Comparison of ENCODE assay signal across 9 mouse cellular contexts in the genomic region with DNA sequence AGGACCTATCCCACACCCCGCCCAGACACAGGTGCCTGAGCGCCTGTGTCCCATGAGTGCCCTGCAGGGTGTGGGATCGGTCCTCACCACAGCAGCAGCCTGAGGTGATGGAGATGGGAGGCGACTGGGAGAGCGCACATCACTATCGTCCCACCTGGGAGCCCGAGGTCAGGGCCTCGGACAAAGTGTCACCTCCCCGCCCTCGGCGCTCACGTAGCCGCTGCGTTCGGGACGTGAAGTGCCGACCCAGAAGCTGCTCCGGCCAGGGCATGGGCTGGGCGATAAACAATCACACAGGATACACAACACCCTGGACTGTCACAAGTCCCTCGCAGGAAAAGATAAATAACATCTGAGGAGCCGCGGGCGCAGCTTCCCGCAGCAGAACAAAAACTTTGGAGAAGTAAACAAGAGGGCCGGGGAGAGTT. TPM values are rescaled to one million over a fixed set of nuclear protein-coding genes. Genes with fewer than 3 reads are reported as not detected.
A peak's percentile ranks its signal among the peaks of the same experiment; 100 is the strongest.
DNase-seq lines count a peak whose midpoint lies in the region; ATAC-seq and TF ChIP-seq lines count a peak whose summit lies in the region.
"Had no signal": no experiment of that assay in that cellular context is flagged by ENCODE, and none has a peak within 500 bp of the region (broad histone marks: within the 10 kb centered on the region; RNA-seq: fewer than 3 reads in every experiment).

No protein-coding gene starts in this region.

- H3K36me3 ChIP-seq in ES-E14 (ENCODE audit: control insufficient read depth, insufficient read depth, low read length, poor library complexity, severe bottlenecking) = no peaks in the 10 kb centered on the region
- no peaks in the 10 kb centered on the region for H3K36me3 ChIP-seq in embryonic facial prominence, embryonic 14.5 days (ENCODE audit: control insufficient read depth, insufficient read depth, low read length)
- H3K36me3 ChIP-seq in hindbrain, postnatal 0 days (ENCODE audit: insufficient read depth, low read length) = no peaks in the 10 kb centered on the region
- H3K36me3 ChIP-seq in liver, embryonic 14.5 days (replicated peaks; ENCODE audit: control insufficient read depth, insufficient read depth, low read depth) = no peaks in the 10 kb centered on the region
- H3K36me3 ChIP-seq in neural tube, embryonic 14.5 days (ENCODE audit: control insufficient read depth, insufficient read depth, low read length) = no peaks in the 10 kb centered on the region

- H3K27me3 ChIP-seq in embryonic facial prominence, embryonic 14.5 days (replicated peaks; ENCODE audit: control insufficient read depth, insufficient read depth, low read length) = peaks cover 58% of the 10 kb centered on the region
- peaks cover 17% of the 10 kb centered on the region; the same call in 1 of the 2 replicates for H3K27me3 ChIP-seq in hindbrain, postnatal 0 days (ENCODE audit: insufficient read depth, low read length)
- H3K27me3 ChIP-seq in liver, embryonic 14.5 days (ENCODE audit: control insufficient read depth, insufficient read depth, low read length) = peaks cover 24% of the 10 kb centered on the region
- peaks cover 22% of the 10 kb centered on the region for H3K27me3 ChIP-seq in neural tube, embryonic 14.5 days (ENCODE audit: control insufficient read depth, insufficient read depth, low read length)
- H3K27me3 ChIP-seq: Patski had no signal

- no peak for DNase-seq in ES-E14 (ENCODE audit: low read depth, low spot score)
- DNase-seq in embryonic facial prominence, embryonic 14.5 days (ENCODE audit: low spot score) = no peak
- no peak for DNase-seq in hindbrain, postnatal 0 days (ENCODE audit: low spot score)
- no peak for DNase-seq in liver, embryonic 14.5 days (ENCODE audit: low read depth in 3 of 3, low spot score in 3 of 3)
- no peak for DNase-seq in spleen, postnatal 36 days (ENCODE audit: low spot score in 2 of 2)
- DNase-seq in gastrocnemius, postnatal 14 days = no peak

- 0 out of 2 replicates have a peak overlapping the region, but pooled peaks have one; percentile 9 for H3K9ac ChIP-seq in ES-E14 (ENCODE audit: insufficient read depth, low read depth, low read length, poor library complexity, severe bottlenecking)
- H3K9ac ChIP-seq in embryonic facial prominence, embryonic 14.5 days (ENCODE audit: low read depth, low read length) = no peak overlapping the region
- no peak overlapping the region for H3K9ac ChIP-seq in hindbrain, postnatal 0 days (replicated peaks; ENCODE audit: low read length)
- H3K9ac ChIP-seq in liver, embryonic 14.5 days (replicated peaks) = no peak overlapping the region
- no peak overlapping the region for H3K9ac ChIP-seq in neural tube, embryonic 14.5 days (replicated peaks; ENCODE audit: low read depth, low read length)

- peaks cover 4 to 5% of the 10 kb centered on the region in 2 experiments; a peak in 3 of 4 replicates for H3K4me1 ChIP-seq in ES-E14 (ENCODE audit: control insufficient read depth in 2 of 2, insufficient read depth in 2 of 2, low read length in 2 of 2, poor library complexity in 1 of 2)
- peaks cover 9% of the 10 kb centered on the region; the same call in 1 of the 2 replicates for H3K4me1 ChIP-seq in embryonic facial prominence, embryonic 14.5 days (ENCODE audit: control insufficient read depth, insufficient read depth, low read length)
- H3K4me1 ChIP-seq in hindbrain, postnatal 0 days (ENCODE audit: insufficient read depth, low read length) = peaks cover 3% of the 10 kb centered on the region; the same call in 1 of the 2 replicates
- H3K4me1 ChIP-seq in liver, embryonic 14.5 days (replicated peaks; ENCODE audit: control insufficient read depth in 2 of 2, insufficient read depth in 2 of 2, low read length in 1 of 2) = peaks cover 0 to 3% of the 10 kb centered on the region in 2 experiments; a peak in 1 of 4 replicates
- H3K4me1 ChIP-seq in neural tube, embryonic 14.5 days (ENCODE audit: control insufficient read depth, insufficient read depth, low read length) = 0 out of 2 replicates have a peak, but pooled peaks cover 4% of the 10 kb centered on the region

- ATAC-seq in embryonic facial prominence, embryonic 14.5 days (ENCODE audit: low read depth) = no peak
- ATAC-seq in hindbrain, postnatal 0 days = peak; percentile 27; the same call in 1 of the 2 replicates
- no peak for ATAC-seq in liver, embryonic 14.5 days (ENCODE audit: insufficient read depth)
- no peak for ATAC-seq in neural tube, embryonic 14.5 days (ENCODE audit: low read depth)
- no peak for ATAC-seq in monocyte, adult 5-6 weeks (replicated peaks; ENCODE audit: insufficient number of reproducible peaks, low FRiP score, low TSS enrichment, poor library complexity, severe bottlenecking)
- ATAC-seq: Patski had no signal

- TF ChIP-seq EP300 in liver, embryonic 14.5 days (IDR thresholded peaks at IDR 0.05; ENCODE audit: low read depth) = no peak

- peak overlapping the region; percentile 35; the same call in 1 of the 2 replicates for H3K4me2 ChIP-seq in embryonic facial prominence, embryonic 14.5 days (ENCODE audit: low read depth, low read length)
- peak overlapping the region; percentile 27 for H3K4me2 ChIP-seq in hindbrain, postnatal 0 days (ENCODE audit: low read depth, low read length)
- peak overlapping the region; percentile 22; the same call in 1 of the 2 replicates for H3K4me2 ChIP-seq in liver, embryonic 14.5 days (ENCODE audit: low read depth)
- 0 out of 2 replicates have a peak overlapping the region, but pooled peaks have one; percentile 11 for H3K4me2 ChIP-seq in neural tube, embryonic 14.5 days (ENCODE audit: low read depth, low read length)

- H3K27ac ChIP-seq in ES-E14 (ENCODE audit: insufficient read depth, low read depth, low read length, poor library complexity, severe bottlenecking) = no peak overlapping the region
- H3K27ac ChIP-seq in embryonic facial prominence, embryonic 14.5 days (replicated peaks; ENCODE audit: low read depth, low read length) = no peak overlapping the region
- H3K27ac ChIP-seq in hindbrain, postnatal 0 days = no peak overlapping the region
- H3K27ac ChIP-seq in liver, embryonic 14.5 days = no peak overlapping the region
- no peak overlapping the region for H3K27ac ChIP-seq in neural tube, embryonic 14.5 days (ENCODE audit: low read depth, low read length)

- intact Hi-C loops in gastrocnemius, postnatal 14 days (cut with DNase I; ENCODE audit: low total_unique reads) = no loop called here

- in situ Hi-C loops in ES-E14 (cut with MboI; ENCODE audit: low sequenced_read_pairs in 2 of 2, unreplicated experiment in 2 of 2) = no loop called here

- no peak for TF ChIP-seq CTCF in hindbrain, postnatal 0 days (IDR thresholded peaks at IDR 0.05; ENCODE audit: low read depth)
- no peak for TF ChIP-seq CTCF in liver, embryonic 14.5 days (IDR thresholded peaks at IDR 0.05; ENCODE audit: low read depth)

- H3K4me3 ChIP-seq in ES-E14 (ENCODE audit: insufficient read depth in 1 of 2, low read depth in 1 of 2, low read length in 2 of 2, poor library complexity in 1 of 2, severe bottlenecking in 1 of 2) = peak overlapping the region; percentile 13 to 40; a peak in 2 of 4 replicates
- peak overlapping the region; percentile 16; the same call in 1 of the 2 replicates for H3K4me3 ChIP-seq in embryonic facial prominence, embryonic 14.5 days (ENCODE audit: low read depth, low read length)
- no peak overlapping the region for H3K4me3 ChIP-seq in hindbrain, postnatal 0 days (ENCODE audit: low read length)
- H3K4me3 ChIP-seq in liver, embryonic 14.5 days (ENCODE audit: insufficient read depth in 1 of 2, low read depth in 2 of 2, low read length in 2 of 2) = no peak overlapping the region; a peak in 1 of 4 replicates
- H3K4me3 ChIP-seq in neural tube, embryonic 14.5 days (ENCODE audit: low read depth, low read length) = no peak overlapping the region

- 5% methylated on average over 25 of the region's 25 CpGs for WGBS in embryonic facial prominence, embryonic 14.5 days
- WGBS in hindbrain, postnatal 0 days = 4% methylated on average over 25 of the region's 25 CpGs
- under 1% methylated on average over 25 of the region's 25 CpGs for WGBS in liver, embryonic 14.5 days (ENCODE audit: insufficient replicate concordance)
- WGBS in neural tube, embryonic 14.5 days = 3% methylated on average over 25 of the region's 25 CpGs

- H3K9me3 ChIP-seq in ES-E14 (ENCODE audit: control insufficient read depth, insufficient read depth, low read depth, low read length) = no peaks in the 10 kb centered on the region
- peaks cover 9% of the 10 kb centered on the region; the same call in 1 of the 2 replicates for H3K9me3 ChIP-seq in embryonic facial prominence, embryonic 14.5 days (ENCODE audit: control insufficient read depth, low read length)
- no peaks in the 10 kb centered on the region for H3K9me3 ChIP-seq in hindbrain, postnatal 0 days (ENCODE audit: low read length)
- no peaks in the 10 kb centered on the region for H3K9me3 ChIP-seq in liver, embryonic 14.5 days (ENCODE audit: control insufficient read depth, low read length)
- H3K9me3 ChIP-seq in neural tube, embryonic 14.5 days (ENCODE audit: control insufficient read depth, low read length) = no peaks in the 10 kb centered on the region

TF ChIP-seq in ES-E14, 5 proteins besides CTCF, POLR2A, EP300 and RAD21:
- no peak for TF ChIP-seq CHD2 (IDR thresholded peaks at IDR 0.05; ENCODE audit: low read depth, low read length)
- TF ChIP-seq HCFC1 (IDR thresholded peaks at IDR 0.05; ENCODE audit: borderline replicate concordance, insufficient read depth, low read length) = no peak
- no peak for TF ChIP-seq ZNF384 (IDR thresholded peaks at IDR 0.05; ENCODE audit: low read depth, low read length)
- TF ChIP-seq MAFK (IDR thresholded peaks at IDR 0.05; ENCODE audit: insufficient read depth, low read depth, low read length) = no peak
- TF ChIP-seq ZC3H11A (IDR thresholded peaks at IDR 0.05; ENCODE audit: borderline replicate concordance, low read depth, low read length) = no peak

RNA-seq across cellular contexts. Expression of a gene that starts 27.1 kb away (rescaled TPM):
- 5.1 and 5.2 TPM in 2 replicates for total RNA-seq in ES-E14 (2012; rRNA removed)
- polyA plus RNA-seq in embryonic facial prominence, embryonic 14.5 days (2014; fragmentation: Nextera tagmentation; extraction: Ambion mirVana) = 12.2 and 13.2 TPM in 2 replicates
- 17.7 and 17.9 TPM in 2 replicates for total RNA-seq in hindbrain, postnatal 0 days (2014; rRNA removed)
- 10.0 and 11.1 TPM in 2 replicates for polyA plus RNA-seq in hindbrain, postnatal 0 days (2015; fragmentation: Nextera tagmentation; extraction: Ambion mirVana)
- polyA plus RNA-seq in liver, embryonic 14.5 days (2012; rRNA removed) = 0.84 and 1.1 TPM in 2 replicates
- 1.9 and 2.4 TPM in 2 replicates for polyA plus RNA-seq in liver, embryonic 14.5 days (2014; fragmentation: Nextera tagmentation; extraction: Ambion mirVana)
- polyA plus RNA-seq in neural tube, embryonic 14.5 days (2014; fragmentation: Nextera tagmentation; extraction: Ambion mirVana) = 9.9 and 15.3 TPM in 2 replicates
- 15.4 to 20.2 TPM (median 18.7 TPM) in 3 replicates for total RNA-seq in monocyte, adult 5-6 weeks (2017)
- 10 to 100 TPM; 14.9 to 21.6 TPM for total RNA-seq in gastrocnemius, postnatal 14 days (2021)

Comparison
In these comparisons a context has a peak if more than half of its experiments do, and no peak if none do; other contexts are left out.
1. H3K4me3 ChIP-seq: peak in ES-E14 (2 of 2) and embryonic facial prominence, embryonic 14.5 days (single experiment); none in hindbrain, postnatal 0 days (single experiment), liver, embryonic 14.5 days (0 of 2) and neural tube, embryonic 14.5 days (single experiment).
2. Peak in every context shown above with its lines, with median percentiles within 50 percentile points of each other: H3K4me2 ChIP-seq.